Mouse (Mus musculus) E14TG2a.4 (cell line): ENCODE measurements around the gene Mysm1.

Source experiments
- CTCF ChIP-seq: conservative IDR thresholded peaks from 2 replicates; pipeline ENCODE4 v1.5.1; 2014; ENCODE audit warnings: low read length
- POU5F1 ChIP-seq: IDR thresholded peaks from 2 replicates; pipeline ENCODE4 v1.6.1; 2014; ENCODE audit warnings: low read length, borderline replicate concordance

DNA sequence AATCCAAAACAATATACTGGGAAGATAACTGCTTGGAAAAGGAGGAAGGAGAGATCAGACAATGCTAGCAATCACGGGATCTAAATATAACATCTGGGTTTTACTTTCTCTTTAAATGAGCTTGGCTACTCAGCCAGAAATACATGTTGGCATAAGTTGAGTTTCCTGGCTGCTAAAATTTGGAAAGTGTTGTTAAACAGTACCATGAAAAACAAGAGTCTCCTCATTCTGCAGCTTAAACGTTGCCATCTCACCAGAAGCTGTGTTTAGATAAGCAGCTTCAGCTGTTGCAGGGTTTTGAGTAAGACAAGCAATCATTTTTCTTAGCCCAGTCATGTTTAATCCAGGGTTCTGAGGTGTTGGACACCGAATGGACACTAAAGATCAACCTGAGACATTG lies 77.1 kb downstream of the Mysm1 start:
- TF ChIP-seq CTCF (no peak), POU5F1 (no peak)
